Mouse (Mus musculus) CD4-positive, CD25-positive, alpha-beta regulatory T cell, adult 4 months (primary cell): ENCODE data around the gene Ppp1r26. TPM values are rescaled to one million over a fixed set of nuclear protein-coding genes. Genes with fewer than 3 reads are reported as not detected.

Source experiments
- ATAC-seq: one replicate; pipeline ENCODE4 v1.8.0; 2017
- polyA plus RNA-seq, 2 experiments: library from polyadenylated mRNA; unstranded; fragments of 100-300 nt; shearing (Covaris generic); gene quantifications; one replicate each; pipeline ENCODE4 v1.2.1; 2017

Gene Ppp1r26
- not detected for polyA plus RNA-seq

- ATAC-seq, result no peak
Measured at GRCm38 (mm10) chr2:28446515-28447314, at the start of gene Ppp1r26. TSS of gene Ppp1r26 (plus strand) at chr2:28446800.

DNA sequence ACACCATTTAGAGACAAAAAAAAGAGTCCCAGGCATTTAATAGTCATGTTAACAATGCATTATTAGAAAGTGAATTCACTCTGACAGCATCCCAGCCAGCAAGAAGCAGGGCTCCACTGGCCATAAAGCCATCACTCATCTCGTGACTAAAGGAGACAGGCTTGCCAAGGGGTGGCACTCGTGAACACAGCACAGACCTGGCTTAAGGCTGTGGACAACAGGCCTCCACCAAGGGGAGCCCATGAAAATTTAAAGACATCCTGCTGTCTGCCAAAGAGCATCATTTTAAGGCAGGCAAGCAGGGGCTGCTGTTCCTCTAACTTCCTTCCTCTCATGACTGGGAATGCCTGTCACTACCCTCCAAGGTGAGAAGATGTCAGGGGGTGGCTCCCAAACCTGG lies 49.7 kb upstream of the Ppp1r26 start:
- ATAC-seq, result no peak

- ATAC-seq, result no peak
Measured at GRCm38 (mm10) chr2:28397417-28398119, 49.0 kb upstream of the Ppp1r26 start.

DNA sequence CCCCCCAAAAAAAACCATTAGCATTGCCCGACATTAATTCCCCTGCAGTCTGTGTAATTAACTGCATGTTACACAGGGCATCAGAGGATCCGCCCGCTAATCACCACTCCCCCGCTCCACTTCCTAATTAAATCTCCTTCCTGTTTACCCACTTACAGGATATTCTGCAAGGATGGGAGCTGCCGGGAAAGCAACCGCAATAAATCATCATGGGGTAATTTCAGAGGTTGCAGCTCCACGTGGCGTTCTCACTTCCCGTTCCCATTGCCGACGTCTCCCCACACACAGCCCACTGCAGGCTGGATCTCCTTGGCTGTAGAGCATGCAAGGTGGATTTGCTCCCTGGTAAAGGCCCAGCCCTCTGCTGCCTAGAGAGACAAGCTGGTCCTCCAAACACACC lies 45.0 kb upstream of the Ppp1r26 start:
- no peak for ATAC-seq

GRCm38 (mm10) chr2:28402128-28402527 lies 44.5 kb upstream of the Ppp1r26 start:
- no peak for ATAC-seq

GRCm38 (mm10) chr2:28407796-28408195 lies 38.8 kb upstream of the Ppp1r26 start:
- no peak for ATAC-seq

GRCm38 (mm10) chr2:28409144-28409543 lies 37.5 kb upstream of the Ppp1r26 start:
- no peak for ATAC-seq

DNA sequence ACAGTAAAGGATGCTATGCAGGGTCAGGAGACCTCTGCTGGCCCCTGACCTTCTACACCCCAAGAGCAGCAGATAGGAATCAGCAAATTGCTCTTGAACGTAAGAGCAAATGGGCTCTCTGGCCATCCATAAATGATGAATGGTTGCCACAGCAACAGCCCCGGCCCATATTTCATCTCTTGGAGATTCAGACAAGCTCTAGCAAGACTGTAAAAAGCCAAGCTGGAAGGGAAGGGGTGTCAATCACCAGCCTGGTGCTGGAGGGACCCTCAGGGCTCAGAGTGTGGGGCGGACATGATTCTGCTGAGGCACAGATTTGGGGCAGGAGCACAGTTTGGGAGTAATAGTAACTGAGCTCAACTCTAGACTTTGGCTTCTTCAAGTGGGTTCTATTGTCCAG lies 37.0 kb upstream of the Ppp1r26 start:
- no peak for ATAC-seq

DNA sequence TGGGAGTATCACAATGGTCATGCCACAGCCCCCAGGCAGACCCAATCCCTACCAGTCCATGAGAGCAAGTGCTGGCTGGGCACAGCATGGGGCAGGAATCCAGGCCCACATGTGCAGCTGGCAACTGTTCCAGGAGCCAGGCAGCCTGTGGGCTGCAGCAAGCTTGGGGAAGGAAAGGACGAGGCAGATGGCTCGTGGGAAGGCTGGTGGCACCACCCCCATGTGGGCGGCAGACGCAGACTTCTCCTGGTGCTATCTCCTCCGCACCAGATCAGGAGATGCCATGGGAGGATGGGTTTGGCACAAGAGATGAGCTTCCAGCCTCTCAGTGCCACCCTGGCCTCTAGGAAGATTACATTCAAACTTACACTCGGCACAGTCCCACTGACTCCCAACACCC lies 33.7 kb upstream of the Ppp1r26 start:
- ATAC-seq, result no peak

- no peak for ATAC-seq
Measured at GRCm38 (mm10) chr2:28414116-28414756, 32.4 kb upstream of the Ppp1r26 start.

GRCm38 (mm10) chr2:28414757-28415137 lies 31.9 kb upstream of the Ppp1r26 start:
- ATAC-seq, result no peak

GRCm38 (mm10) chr2:28415387-28416024 lies 31.1 kb upstream of the Ppp1r26 start:
- ATAC-seq, result no peak

DNA sequence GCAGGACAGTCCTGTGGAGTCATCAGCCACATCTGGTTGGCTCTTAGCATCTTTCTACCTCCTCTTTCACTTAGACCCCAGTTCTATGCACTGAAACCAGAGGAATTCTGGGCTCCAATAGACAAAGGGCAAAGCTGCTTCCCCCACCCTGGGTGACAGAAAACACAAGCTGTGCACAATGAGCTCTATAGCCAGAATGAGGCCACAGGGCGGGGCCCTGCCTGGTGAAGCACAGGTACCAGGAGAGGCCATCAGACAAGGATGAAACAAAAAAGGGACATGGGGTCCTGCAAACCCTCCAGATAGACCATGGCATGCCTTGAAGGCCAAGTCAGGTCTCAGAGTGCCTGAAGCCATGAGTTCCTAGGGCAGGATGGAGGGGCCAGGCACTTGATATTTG lies 30.1 kb upstream of the Ppp1r26 start:
- ATAC-seq, result no peak

GRCm38 (mm10) chr2:28418034-28418433 lies 28.6 kb upstream of the Ppp1r26 start:
- ATAC-seq, result no peak

- ATAC-seq, result no peak
Measured at GRCm38 (mm10) chr2:28419898-28420297, 26.7 kb upstream of the Ppp1r26 start.

- ATAC-seq, result no peak
Measured at GRCm38 (mm10) chr2:28423167-28423566, 23.4 kb upstream of the Ppp1r26 start.

GRCm38 (mm10) chr2:28427226-28427625 lies 19.4 kb upstream of the Ppp1r26 start:
- no peak for ATAC-seq

DNA sequence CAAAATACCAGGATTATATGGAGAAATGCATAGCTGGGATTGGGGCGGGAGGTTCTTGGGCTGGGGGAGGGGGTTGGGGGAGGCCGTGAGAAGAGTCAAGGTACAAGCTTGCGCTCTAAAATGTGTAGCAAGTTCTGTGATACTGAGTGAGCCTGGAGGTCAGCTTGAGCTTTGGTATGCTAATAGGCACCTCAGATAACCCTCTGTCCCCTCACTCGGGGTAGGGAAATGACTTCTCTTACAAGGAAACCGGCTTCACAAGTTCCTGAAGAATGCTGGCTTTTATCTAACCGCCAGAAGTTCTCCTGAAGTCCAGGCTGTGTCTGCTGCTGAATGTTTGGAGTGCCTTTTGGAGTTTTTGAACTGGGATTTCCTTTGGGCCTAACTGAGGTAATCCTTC lies 15.8 kb upstream of the Ppp1r26 start:
- no peak for ATAC-seq

DNA sequence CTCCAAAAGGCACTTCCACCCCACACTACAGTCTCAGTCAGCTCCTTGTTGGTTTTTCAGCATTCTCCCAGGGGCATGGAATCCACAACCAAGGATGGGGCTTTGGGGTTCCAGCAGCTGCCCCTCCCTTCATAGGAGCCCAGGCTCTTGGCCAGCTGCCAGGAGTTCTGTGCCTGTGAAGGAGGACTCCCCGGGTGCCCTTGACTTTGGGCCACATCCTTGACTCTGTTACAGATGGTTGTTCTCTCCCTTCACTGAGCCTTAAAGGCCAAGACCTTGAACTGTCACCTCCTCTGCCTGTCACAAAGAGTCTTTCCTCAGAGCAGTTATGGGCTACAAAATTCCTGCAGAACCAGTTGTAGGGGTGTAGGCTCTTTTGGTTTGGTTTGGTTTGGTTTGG lies 13.8 kb upstream of the Ppp1r26 start:
- no peak for ATAC-seq

GRCm38 (mm10) chr2:28433512-28433911 lies 13.1 kb upstream of the Ppp1r26 start:
- ATAC-seq, result no peak

DNA sequence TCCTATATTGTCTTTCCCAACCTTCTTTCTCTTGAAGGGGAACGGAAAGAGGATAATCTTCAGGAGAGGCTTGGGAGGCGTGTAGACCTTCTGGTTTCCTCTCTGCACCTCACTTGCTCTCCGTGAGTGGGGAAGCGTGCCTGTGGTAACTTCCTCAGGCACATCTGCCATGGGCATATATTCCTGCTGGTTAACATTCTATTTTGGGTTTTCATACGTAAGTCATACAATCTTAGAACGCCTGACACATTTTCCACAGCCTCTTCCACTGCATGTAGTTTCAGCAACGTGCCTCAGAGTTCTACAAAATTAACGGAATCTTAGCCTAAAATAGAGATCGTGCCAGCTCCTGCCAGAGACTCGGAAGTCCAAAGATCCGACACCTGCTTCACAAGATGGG lies 11.2 kb upstream of the Ppp1r26 start:
- no peak for ATAC-seq

DNA sequence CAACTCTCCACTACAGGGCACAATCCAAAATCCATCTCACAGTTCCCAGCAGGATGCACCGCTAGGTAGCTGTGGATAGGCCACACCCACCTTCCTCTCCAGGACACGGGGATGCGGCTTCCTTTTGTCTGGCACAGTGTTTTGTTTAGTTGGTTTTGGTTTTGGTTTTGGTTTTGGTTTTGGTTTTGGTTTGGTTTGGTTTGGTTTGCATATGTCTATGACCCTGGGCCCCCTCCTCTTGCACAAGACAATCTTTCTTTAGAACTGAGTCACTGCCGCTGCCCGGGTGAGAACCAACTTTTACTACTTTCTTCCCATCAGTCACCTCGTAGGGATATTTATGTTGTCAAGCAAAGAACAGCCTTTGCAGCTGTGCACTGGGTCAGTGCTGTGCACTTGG lies 5.8 kb upstream of the Ppp1r26 start:
- peak; percentile 63 for ATAC-seq

DNA sequence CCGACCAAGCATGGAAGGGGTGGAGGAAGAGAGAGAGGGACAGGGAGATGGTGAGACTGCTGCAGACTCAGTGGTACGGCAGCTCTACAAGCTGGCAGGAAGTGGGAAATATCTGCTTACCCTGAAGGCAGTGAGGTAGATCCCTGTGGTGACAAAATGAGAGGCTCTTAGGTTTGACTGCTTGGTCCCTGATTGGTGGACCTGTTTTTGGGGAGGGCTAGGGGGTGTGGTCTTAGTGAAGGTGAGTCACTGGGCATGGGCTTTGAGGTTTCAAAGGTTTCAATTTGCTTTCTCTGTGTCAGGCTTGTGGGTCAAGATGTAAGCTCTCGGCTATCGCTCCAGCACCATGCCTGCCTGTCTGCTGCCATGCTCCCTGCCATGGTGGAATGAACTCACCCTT lies 1.5 kb upstream of the Ppp1r26 start:
- no peak for ATAC-seq
